Mouse (Mus musculus) right cerebral cortex, adult 2 months (tissue): ENCODE data around the gene Nup85.

Experiments used
- DNase-seq, 2 experiments: peaks; one replicate each; pipeline ENCODE4 v3.0.0; 2021 to 2022; ENCODE audit warnings: low spot score in 2 of 2

Nup85 gene

DNA sequence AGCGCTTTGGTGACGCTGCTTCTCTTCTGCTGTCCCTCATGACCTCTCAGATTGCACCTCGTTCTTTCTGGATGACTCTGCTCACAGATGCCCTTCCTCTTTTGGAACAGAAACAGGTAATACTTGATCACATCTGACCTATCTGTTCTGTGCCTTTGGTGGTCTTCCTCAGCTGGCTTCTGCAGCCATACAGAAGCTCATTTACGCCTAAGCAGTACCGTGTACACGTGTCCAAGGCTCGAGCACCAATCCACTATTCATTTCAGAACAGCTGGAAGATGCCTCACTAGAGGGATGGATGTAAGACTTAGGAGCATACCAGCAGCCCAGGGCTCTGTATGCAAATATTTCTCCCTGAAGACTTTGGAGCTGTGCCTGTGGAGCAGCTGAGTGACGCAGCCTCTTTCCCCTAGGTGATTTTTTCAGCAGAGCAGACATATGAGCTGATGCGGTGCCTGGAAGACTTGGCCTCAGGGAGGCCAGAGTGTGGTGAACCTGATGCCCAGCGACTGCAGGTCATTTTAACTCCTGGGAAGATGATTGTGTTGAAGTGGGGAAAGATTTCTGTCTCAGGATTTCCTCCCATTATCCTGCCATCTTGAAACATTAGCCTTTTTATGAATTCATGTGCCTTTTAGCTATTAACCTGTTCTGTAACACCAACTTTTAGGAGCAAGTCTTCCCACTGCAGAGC lies 18.8 kb downstream of the Nup85 start:
- no peak for DNase-seq

DNA sequence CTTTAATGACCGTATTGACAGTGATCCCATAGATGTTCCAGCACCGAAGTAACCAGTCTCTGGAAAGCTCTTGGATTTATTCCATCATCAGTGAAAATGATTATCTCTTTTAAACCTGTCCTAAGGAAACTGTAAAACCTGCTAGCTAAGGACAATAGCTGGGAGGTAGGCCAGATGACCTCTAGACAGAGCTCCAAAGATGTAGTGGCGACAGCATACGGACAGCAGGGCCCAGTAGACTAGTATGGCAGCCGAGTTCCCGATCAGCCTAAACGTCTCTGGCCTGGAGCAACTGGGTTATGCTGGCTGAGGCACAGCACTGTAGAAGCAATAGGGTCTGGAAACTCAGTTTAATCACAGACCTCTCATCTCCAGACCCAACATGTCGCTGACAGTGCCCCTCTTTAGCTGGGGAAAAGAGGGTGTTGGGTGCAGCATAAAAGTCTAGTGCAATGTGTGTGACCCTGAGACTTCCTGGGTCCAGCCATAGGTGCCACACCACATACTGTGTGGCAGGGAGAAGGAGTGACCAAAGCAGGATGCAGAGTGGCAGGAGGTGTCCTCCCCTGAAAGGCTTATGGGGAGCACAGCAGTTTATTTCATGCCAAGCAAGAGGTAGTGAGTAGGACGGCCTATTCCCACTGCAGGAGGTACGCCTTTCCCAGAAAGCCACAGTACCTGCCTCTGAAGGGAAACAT lies 20.3 kb downstream of the Nup85 start:
- no peak for DNase-seq

DNA sequence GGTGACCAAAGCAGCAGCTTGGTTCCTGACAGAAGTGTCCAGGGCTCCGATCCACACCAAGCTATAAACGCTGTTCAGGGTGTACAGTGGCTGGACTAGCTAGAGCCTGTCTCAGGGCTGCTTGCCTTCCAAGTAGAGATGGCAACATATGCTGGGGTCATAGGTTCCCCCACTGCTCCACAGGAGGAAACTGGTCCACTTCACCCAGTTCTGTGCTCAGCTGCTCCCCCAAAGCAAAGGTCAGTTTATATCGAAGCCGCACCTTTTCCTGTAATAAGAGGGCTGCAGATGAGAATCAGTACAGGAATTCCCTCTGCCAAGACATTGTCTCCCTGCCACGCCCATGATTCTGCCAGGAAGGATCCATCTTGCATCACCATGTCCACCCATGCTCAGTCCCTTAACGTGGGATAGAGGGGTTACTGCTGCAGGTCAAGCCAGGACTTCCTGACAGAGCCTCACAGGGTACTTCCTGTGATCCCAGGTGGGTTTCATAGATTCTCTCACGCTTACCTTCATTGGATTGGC lies 21.4 kb downstream of the Nup85 start:
- DNase-seq: no peak

DNA sequence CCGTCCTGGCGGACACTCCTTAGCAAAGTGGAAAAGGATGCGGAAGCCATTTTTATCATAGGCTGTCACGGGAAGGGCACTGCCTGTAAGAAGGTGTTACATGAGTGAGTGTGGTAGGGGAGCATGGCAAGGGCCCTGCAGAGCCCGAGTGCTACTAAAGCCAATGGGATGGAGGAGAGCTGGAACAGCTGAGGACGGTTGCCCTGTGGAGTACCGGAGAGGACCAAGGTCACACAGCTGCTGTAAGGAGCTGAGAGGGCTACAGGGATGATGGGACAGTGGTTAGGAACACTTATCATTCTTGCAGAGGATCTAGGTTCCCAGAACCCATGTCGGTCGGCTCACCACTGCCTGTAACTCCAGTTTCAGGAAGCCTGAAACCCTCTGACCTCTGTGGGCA lies 22.2 kb downstream of the Nup85 start:
- DNase-seq: no peak

DNA sequence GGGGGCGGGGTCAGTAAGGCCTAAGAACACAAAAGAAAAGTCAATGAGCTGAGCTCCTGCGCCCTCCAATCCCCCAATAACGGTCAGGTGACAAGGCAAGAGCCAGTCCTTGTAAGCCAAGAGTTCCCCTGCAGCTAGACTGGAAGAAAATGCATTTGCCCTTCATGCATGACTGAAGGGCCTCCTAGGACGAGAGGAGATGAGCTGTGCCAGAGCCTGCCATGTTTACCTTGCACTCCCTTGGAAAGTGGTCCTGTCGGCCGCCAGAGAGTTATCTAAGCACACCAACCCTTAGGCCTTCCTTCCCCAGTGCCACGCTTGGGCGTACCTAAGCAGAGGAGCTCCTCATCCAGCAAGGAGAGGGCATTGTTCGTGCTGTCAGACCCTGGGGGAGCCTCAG lies 23.8 kb downstream of the Nup85 start:
- DNase-seq: no peak

DNA sequence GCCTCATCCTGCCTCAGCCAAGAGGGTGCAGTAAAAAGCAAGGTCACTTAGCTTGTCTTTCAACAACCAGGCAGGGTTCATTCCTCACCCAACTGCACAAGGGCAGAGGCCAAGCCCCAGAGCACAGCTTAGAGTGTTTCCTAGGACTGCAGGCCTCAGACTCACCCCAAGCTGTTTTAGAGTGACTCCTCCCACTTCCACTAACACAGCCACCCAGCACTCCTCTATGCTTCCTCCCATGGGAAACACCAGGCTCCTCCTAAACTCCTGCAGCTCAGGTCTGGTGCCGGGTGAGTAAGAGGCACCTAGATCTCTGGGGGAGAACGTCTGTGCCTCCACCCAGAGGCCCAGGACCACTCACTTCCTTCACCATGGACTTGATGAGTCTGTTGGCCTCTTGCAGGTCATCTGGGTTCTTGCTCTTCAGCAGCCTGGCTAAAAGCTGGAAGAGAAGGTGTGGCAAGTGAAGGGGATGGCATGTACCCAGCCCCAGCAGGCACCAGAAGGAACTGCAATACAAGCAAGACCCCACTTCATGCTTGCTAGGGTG lies 26.4 kb downstream of the Nup85 start:
- DNase-seq: no peak

GRCm38 (mm10) chr11:115595209-115595608 lies 31.0 kb downstream of the Nup85 start:
- DNase-seq: no peak

GRCm38 (mm10) chr11:115598309-115598708 lies 34.1 kb downstream of the Nup85 start:
- DNase-seq: no peak

GRCm38 (mm10) chr11:115599722-115600121 lies 35.5 kb downstream of the Nup85 start:
- peak; percentile 51 to 63 for DNase-seq

- no peak for DNase-seq
These were observed 36.5 kb downstream of the Nup85 start for GRCm38 (mm10) chr11:115600743-115601142.

GRCm38 (mm10) chr11:115601174-115601573 lies 36.9 kb downstream of the Nup85 start:
- no peak for DNase-seq

DNA sequence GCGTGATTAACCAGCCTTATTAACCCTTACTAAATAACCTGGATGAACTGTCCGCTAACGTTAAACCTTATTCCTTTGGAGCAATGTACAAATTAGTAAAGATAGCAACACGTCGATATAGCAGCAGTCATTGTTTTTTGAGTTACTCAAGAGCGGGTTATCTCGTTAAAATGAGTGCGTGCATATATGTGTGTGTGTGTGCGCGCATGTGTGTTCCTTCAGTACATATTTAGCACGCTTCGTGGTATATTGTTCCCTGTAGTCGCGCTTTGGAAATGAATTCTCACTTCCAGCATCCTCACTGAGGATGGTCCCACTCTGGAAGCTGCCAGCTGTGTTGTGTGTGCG lies 38.9 kb downstream of the Nup85 start:
- DNase-seq: no peak

GRCm38 (mm10) chr11:115603476-115604303 lies 39.5 kb downstream of the Nup85 start, which contains the start of the genes Mrps7 and Gga3:
Gene Mrps7, plus strand, starts transcription at chr11:115603925.
Gene Gga3, minus strand, starts transcription at chr11:115604051.
- peak; percentile 81 to 87 for DNase-seq

GRCm38 (mm10) chr11:115604304-115604696 lies 40.1 kb downstream of the Nup85 start:
- no peak for DNase-seq

DNA sequence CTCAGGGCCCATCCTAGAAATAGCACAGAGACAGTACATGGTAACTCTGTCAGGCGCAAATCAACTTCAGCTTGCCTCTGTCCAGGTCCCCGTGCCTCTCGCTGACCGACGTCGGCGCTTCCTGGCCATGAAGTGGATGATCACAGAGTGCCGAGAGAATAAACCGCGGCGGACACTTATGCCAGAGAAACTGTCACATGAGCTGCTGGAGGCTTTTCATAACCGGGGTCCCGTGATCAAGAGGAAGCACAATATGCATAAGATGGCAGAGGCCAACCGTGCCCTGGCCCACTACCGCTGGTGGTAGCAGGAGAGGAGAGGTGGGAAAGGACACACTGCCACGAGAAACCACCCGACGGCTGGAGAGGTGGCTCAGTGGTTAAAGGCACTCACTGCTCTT lies 42.5 kb downstream of the Nup85 start:
- DNase-seq: no peak

GRCm38 (mm10) chr11:115608421-115609399 lies 44.5 kb downstream of the Nup85 start:
- no peak for DNase-seq

DNA sequence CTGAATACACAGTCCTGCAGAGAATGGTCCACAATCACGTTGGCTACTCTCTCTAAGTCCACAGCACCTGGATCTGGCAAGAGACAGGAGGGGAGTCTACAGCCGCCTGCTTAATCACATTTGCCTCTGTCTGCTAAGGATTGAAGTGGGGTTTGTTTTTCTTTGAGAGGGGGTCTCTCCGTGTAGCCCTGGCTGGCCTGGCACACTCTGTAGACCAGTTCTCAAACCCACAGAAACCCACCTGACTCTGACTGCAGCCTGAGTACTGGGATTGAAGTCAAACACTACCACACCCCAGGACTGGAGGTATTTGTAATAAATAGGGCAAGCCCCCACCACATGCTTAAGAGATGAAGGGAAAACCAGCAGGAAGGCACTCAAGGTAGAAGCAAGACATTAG lies 45.3 kb downstream of the Nup85 start:
- DNase-seq: no peak

GRCm38 (mm10) chr11:115611173-115611572 lies 46.9 kb downstream of the Nup85 start:
- DNase-seq: no peak

GRCm38 (mm10) chr11:115612059-115612409 lies 47.8 kb downstream of the Nup85 start:
- DNase-seq: peak; percentile 56 to 62

DNA sequence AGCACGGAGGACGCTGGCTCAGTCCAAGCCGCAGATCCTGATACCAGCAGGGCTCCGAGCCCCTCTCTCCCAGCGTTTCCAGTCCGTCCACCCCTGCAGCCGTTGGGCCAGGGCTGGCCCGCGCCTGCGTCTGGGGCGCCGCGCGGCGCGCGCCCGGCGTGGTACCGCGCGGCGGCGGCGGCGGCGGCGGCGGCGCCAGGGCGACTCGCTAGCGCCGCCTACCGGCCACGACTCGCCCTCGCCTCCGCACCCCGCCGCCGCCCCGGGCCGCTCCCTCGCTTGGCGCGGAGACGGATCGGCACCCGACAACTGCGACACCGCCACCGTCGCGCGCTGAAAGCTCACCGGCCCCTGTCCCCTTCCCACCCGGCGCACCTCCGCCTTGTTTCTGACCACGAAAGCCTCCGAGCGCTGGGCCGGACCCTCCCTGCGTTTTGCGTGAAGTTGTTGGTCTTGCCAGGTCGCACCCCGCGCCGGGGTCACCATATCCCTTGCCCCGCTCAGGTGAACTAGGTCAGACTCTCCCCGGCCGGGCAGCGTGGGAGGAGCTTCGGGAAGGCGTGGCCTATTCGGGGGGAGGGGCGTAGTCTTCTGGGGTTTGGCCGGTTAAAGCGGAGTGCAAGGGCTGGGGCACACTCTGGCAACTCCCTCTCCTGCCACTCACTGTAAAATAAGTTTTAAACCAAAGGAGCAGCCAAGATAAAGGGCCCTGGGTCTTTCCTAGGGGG lies 48.3 kb downstream of the Nup85 start, which contains the start of gene Mif4gd:
Gene Mif4gd (minus strand): TSS at position 560 of the 728 bp plus-strand sequence.
- DNase-seq: peak; percentile 70 to 75
